Mouse (Mus musculus): ENCODE data around the gene Abraxas2. TPM values are rescaled to one million over a fixed set of nuclear protein-coding genes. Genes with fewer than 3 reads are reported as not detected.

Gene Abraxas2
- total and polyA plus RNA-seq, 3 experiments: 30.1 to 31.1 TPM; not detected in 1

DNA sequence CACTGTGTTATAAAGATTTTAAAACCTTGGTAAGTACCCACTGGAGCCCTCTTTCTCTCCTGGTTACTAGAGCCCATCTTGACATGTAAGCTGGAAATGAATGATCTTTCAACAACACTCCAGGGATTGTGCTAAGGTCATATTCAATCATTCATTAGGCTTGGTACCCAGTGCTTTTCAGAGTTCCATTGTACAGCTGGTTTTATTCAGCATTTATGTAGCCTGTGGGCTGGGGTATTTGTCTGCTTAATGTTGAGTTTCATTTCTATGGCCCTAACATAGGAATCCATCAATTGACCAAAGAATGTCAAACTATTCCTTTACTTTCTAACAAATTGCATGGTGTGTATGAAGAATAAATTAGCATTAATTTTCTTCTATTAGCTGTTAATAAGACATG is 35.2 kb upstream of the Abraxas2 start:
- Histone ChIP-seq H3K9me3 (replicated peaks; ENCODE audit: insufficient read depth, low read length) (no peaks in the 10 kb centered on the region), H3K36me3 (ENCODE audit: control insufficient read depth in 1 of 2, insufficient read depth in 2 of 2, low read length in 2 of 2) (peaks cover 9 to 22% of the 10 kb centered on the region in 2 experiments), H3K4me3 (ENCODE audit: control insufficient read depth in 1 of 2, insufficient read depth in 1 of 2, low read depth in 2 of 2, low read length in 2 of 2) (no peak overlapping the region), H3K79me2 (ENCODE audit: control insufficient read depth, insufficient read depth, low read length, poor library complexity) (no peaks in the 10 kb centered on the region), H3K4me1 (ENCODE audit: control insufficient read depth in 1 of 2, insufficient read depth in 2 of 2, low read length in 2 of 2) (peaks cover 11 to 16% of the 10 kb centered on the region in 2 experiments), H3K27me3 (ENCODE audit: control insufficient read depth in 1 of 2, insufficient read depth in 2 of 2, low read length in 2 of 2) (no peaks in the 10 kb centered on the region), H3K9ac (ENCODE audit: control insufficient read depth, low read depth, low read length, poor library complexity, severe bottlenecking) (no peak overlapping the region), H3K27ac (ENCODE audit: control insufficient read depth, low read depth, low read length) (peak overlapping the region; percentile 31; the same call in 1 of the 2 replicates)
- TF ChIP-seq ELF1 (IDR thresholded peaks at IDR 0.05; ENCODE audit: low read depth, low read length) (no peak), ETS1 (IDR thresholded peaks at IDR 0.05; ENCODE audit: low read depth, low read length) (no peak), ZMIZ1 (IDR thresholded peaks at IDR 0.05; ENCODE audit: low read depth, low read length) (no peak), MAFK (IDR thresholded peaks at IDR 0.05; ENCODE audit: borderline replicate concordance, low read depth, low read length) (no peak)
- no peak for DNase-seq (ENCODE audit: low read depth, low spot score)

DNA sequence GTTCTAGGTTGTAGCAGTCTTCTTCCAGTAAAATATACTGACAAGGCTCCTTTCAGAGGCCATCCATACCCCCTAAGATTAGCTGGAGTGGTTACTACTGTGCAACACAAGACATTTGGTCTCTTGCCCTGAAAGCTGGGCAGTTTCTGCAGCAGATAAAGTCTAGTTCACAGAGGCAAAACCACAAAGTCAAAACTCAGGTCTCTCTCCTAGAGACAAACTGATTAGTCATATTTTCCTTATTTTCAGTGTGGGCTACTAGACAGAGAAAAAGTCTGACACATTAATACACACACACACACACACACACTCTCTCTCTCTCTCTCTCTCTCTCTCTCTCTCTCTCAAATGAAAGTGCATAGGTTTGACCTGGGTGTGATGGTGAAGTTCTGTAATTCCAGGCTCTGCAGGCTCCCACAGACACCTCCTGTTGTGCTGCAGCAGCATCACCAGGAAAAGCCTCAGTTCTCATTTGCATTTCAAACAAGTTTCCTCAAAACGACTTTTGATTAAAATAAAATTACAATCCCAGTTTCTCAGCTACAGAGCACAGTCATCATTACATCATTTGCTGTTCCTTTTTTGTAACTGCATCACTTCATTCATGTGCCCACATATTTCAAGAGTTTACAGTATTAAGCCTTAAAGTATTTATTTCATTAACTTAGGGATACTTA is 34.5 kb upstream of the Abraxas2 start:
- H3K4me1 ChIP-seq (ENCODE audit: control insufficient read depth in 1 of 2, insufficient read depth in 2 of 2, low read length in 2 of 2): peaks cover 11 to 16% of the 10 kb centered on the region in 2 experiments
- no peaks in the 10 kb centered on the region for H3K9me3 ChIP-seq (replicated peaks; ENCODE audit: insufficient read depth, low read length)
- H3K4me3 ChIP-seq (ENCODE audit: control insufficient read depth in 1 of 2, insufficient read depth in 1 of 2, low read depth in 2 of 2, low read length in 2 of 2): no peak overlapping the region
- peaks cover 11 to 24% of the 10 kb centered on the region in 2 experiments for H3K36me3 ChIP-seq (ENCODE audit: control insufficient read depth in 1 of 2, insufficient read depth in 2 of 2, low read length in 2 of 2)
- H3K9ac ChIP-seq (ENCODE audit: control insufficient read depth, low read depth, low read length, poor library complexity, severe bottlenecking): no peak overlapping the region
- peak overlapping the region; percentile 45 for H3K27ac ChIP-seq (ENCODE audit: control insufficient read depth, low read depth, low read length)
- TF ChIP-seq GATA1 (IDR thresholded peaks at IDR 0.05; ENCODE audit: low read depth, low read length): peak; percentile 74
- TF ChIP-seq EP300 (IDR thresholded peaks at IDR 0.05; ENCODE audit: low read depth in 1 of 2, low read length in 2 of 2): peak; percentile 69 to 76
- peak; percentile 51; the same call in 1 of the 2 replicates for TF ChIP-seq TCF12 (IDR thresholded peaks at IDR 0.05; ENCODE audit: low read depth, low read length)
- TF ChIP-seq ETS1 (IDR thresholded peaks at IDR 0.05; ENCODE audit: low read depth, low read length): peak; percentile 73
- TF ChIP-seq MXI1 (IDR thresholded peaks at IDR 0.05; ENCODE audit: low read depth, low read length): no peak
- TF ChIP-seq CTCF (IDR thresholded peaks at IDR 0.05 in 2 of 3, conservative IDR thresholded peaks at IDR 0.05 in 1 of 3; ENCODE audit: control insufficient read depth in 1 of 3, insufficient read depth in 1 of 3, low read depth in 2 of 3, low read length in 3 of 3, poor library complexity in 1 of 3, severe bottlenecking in 1 of 3): no peak
- no peak for TF ChIP-seq USF1 (IDR thresholded peaks at IDR 0.05; ENCODE audit: low read depth, low read length)
- no peak for TF ChIP-seq MAFK (IDR thresholded peaks at IDR 0.05; ENCODE audit: borderline replicate concordance, low read depth, low read length)
- no peak for TF ChIP-seq BHLHE40 (IDR thresholded peaks at IDR 0.05; ENCODE audit: borderline replicate concordance, low read depth, low read length)
- TF ChIP-seq CHD1 (IDR thresholded peaks at IDR 0.05; ENCODE audit: low read depth, low read length): no peak
- TF ChIP-seq SIN3A (IDR thresholded peaks at IDR 0.05; ENCODE audit: low read length): peak; percentile 49
- no peak for TF ChIP-seq CHD2 (IDR thresholded peaks at IDR 0.05; ENCODE audit: low read length)
- no peak for TF ChIP-seq MYB (IDR thresholded peaks at IDR 0.05; ENCODE audit: low read depth, low read length)
- no peak for TF ChIP-seq E2F4 (IDR thresholded peaks at IDR 0.05; ENCODE audit: borderline replicate concordance, low read depth, low read length)
- TF ChIP-seq RCOR1 (IDR thresholded peaks at IDR 0.05; ENCODE audit: low read depth, low read length): peak; percentile 70
- no peak for TF ChIP-seq MYC (IDR thresholded peaks at IDR 0.05; ENCODE audit: low read depth, low read length)
- TF ChIP-seq TBP (IDR thresholded peaks at IDR 0.05; ENCODE audit: low read depth, low read length): no peak
- no peak for TF ChIP-seq NRF1 (IDR thresholded peaks at IDR 0.05; ENCODE audit: insufficient read depth, low read depth, low read length, poor library complexity, severe bottlenecking)
- TF ChIP-seq JUND (IDR thresholded peaks at IDR 0.05; ENCODE audit: low read depth, low read length): peak; percentile 89
- TF ChIP-seq TAL1 (IDR thresholded peaks at IDR 0.05; ENCODE audit: low read length): peak; percentile 63
- TF ChIP-seq POLR2A (IDR thresholded peaks at IDR 0.05; ENCODE audit: control insufficient read depth in 1 of 2, insufficient read depth in 1 of 2, low read depth in 1 of 2, low read length in 2 of 2, poor library complexity in 1 of 2): no peak
- DNase-seq (ENCODE audit: low read depth, low spot score): peak; percentile 90
- H3K27me3 ChIP-seq (ENCODE audit: control insufficient read depth in 1 of 2, insufficient read depth in 2 of 2, low read length in 2 of 2): no peaks in the 10 kb centered on the region
- H3K79me2 ChIP-seq (ENCODE audit: control insufficient read depth, insufficient read depth, low read length, poor library complexity): no peaks in the 10 kb centered on the region
